Mouse (Mus musculus): Measurements from ENCODE around the gene Cyb561d2.

GRCm38 (mm10) chr9:107496359-107496758 lies 45.6 kb downstream of the Cyb561d2 start:
- TF ChIP-seq CTCF (IDR thresholded peaks at IDR 0.05; ENCODE audit: extremely low read depth, insufficient read depth, insufficient read length, insufficient replicate concordance) (no peak), POLR2A (IDR thresholded peaks at IDR 0.05; ENCODE audit: low read depth, low read length) (no peak)

All from spleen, adult 2 months (tissue).